Mouse (Mus musculus) layer of hippocampus, postnatal 36 days (tissue): Measurements from ENCODE around the gene Dap3. TPM values are rescaled to one million over a fixed set of nuclear protein-coding genes. Genes with fewer than 3 reads are reported as not detected.
"Not testable (repeated sequence)": the region's sequence is repeated elsewhere in the genome, so short reads cannot be mapped to it uniquely, and the experiment has no call there.

ENCODE experiments used
- DNase-seq, 2 experiments: peaks; one replicate each; pipeline ENCODE4 v3.0.0; 2022
- total RNA-seq, 2 experiments: library from RNA; stranded (reverse); gene quantifications; 2 replicates each; pipeline ENCODE4 v1.2.3; 2021

Dap3 gene
- total RNA-seq, 2 experiments from 2014 or later = 112 to 118 TPM

- no peak for DNase-seq
These were observed 38.4 kb downstream of the Dap3 start for GRCm38 (mm10) chr3:88912585-88912984.

GRCm38 (mm10) chr3:88906393-88907159 is 44.4 kb downstream of the Dap3 start:
- DNase-seq = no peak

- no peak for DNase-seq
These were observed 45.2 kb downstream of the Dap3 start for GRCm38 (mm10) chr3:88905741-88906140.

GRCm38 (mm10) chr3:88905209-88905608 is 45.8 kb downstream of the Dap3 start:
- no peak for DNase-seq

GRCm38 (mm10) chr3:88904803-88905202 is 46.2 kb downstream of the Dap3 start:
- DNase-seq = no peak

- DNase-seq = not testable (repeated sequence)
These were observed 58.0 kb downstream of the Dap3 start for GRCm38 (mm10) chr3:88893011-88893410.

- DNase-seq = not testable (repeated sequence)
These were observed 68.4 kb downstream of the Dap3 start for GRCm38 (mm10) chr3:88882536-88882935.

Other genes starting within 250 kb of the Dap3 start
- gene Rit1, start 234.3 kb downstream of the Dap3 start, total RNA-seq = 10 to 100 TPM; 44.4 to 50.3 TPM
- 100 to 1,000 TPM; 483 to 524 TPM for gene Syt11, start 176.0 kb downstream of the Dap3 start, total RNA-seq
- gene Gon4l, start 116.0 kb downstream of the Dap3 start, total RNA-seq = 10 to 100 TPM; 46.2 to 46.4 TPM
- 10 to 100 TPM; 22.0 to 22.1 TPM for gene Msto1, start 37.2 kb downstream of the Dap3 start, total RNA-seq
- 10 to 100 TPM; 83.5 to 90.8 TPM for gene Ash1l, start 559 bp downstream of the Dap3 start, total RNA-seq
- 100 to 1,000 TPM; 129 to 137 TPM for gene Rusc1, start 142.1 kb upstream of the Dap3 start, total RNA-seq
- gene Gm43738, start 149.9 kb upstream of the Dap3 start, total RNA-seq = not detected
- 10 to 100 TPM; 78.8 to 80.0 TPM for gene Fdps, start 150.8 kb upstream of the Dap3 start, total RNA-seq
- not detected for gene Pklr, start 185.0 kb upstream of the Dap3 start, total RNA-seq
- gene Hcn3, start 209.0 kb upstream of the Dap3 start, total RNA-seq = 10 to 100 TPM; 11.8 to 12.1 TPM
- gene Clk2, start 213.6 kb upstream of the Dap3 start, total RNA-seq = 10 to 100 TPM; 52.0 to 53.4 TPM
- 10 to 100 TPM; 66.8 to 71.9 TPM for gene Scamp3, start 226.3 kb upstream of the Dap3 start, total RNA-seq
- 10 to 100 TPM; 57.8 to 71.0 TPM for gene Fam189b, start 232.0 kb upstream of the Dap3 start, total RNA-seq